Mouse (Mus musculus) liver, embryonic 14 days (tissue): ENCODE results near the gene Dbn1. TPM values are rescaled to one million over a fixed set of nuclear protein-coding genes. Genes with fewer than 3 reads are reported as not detected.

Experiments used
- polyA plus RNA-seq: library from polyadenylated mRNA; depleted of rRNA; stranded (reverse); fragments of >200 nt; gene quantifications from 2 replicates; pipeline ENCODE4 v1.2.3, GENCODE M21; 2012; rRNA removed

Dbn1 gene
- 4.4 and 6.9 TPM in 2 replicates for polyA plus RNA-seq

GRCm38 (mm10) chr13:55487578-55488498 is at the start of gene Dbn1:
Gene Dbn1, minus strand, starts transcription at chr13:55488111.

GRCm38 (mm10) chr13:55536194-55537175 is 48.6 kb upstream of the Dbn1 start, which contains the start of gene Ddx41:
Gene Ddx41, minus strand, starts transcription at chr13:55536658.

GRCm38 (mm10) chr13:55529198-55529915 is 41.4 kb upstream of the Dbn1 start, which contains the start of gene Dok3:
Gene Dok3, minus strand, starts transcription at chr13:55529296.

GRCm38 (mm10) chr13:55513111-55513748 is 25.3 kb upstream of the Dbn1 start, which contains the start of gene Pdlim7:
Gene Pdlim7, minus strand, starts transcription at chr13:55513676.

GRCm38 (mm10) chr13:55464027-55464884 is 23.7 kb downstream of the Dbn1 start, which contains the start of gene Prr7:
Gene Prr7, plus strand, starts transcription at chr13:55464267.

GRCm38 (mm10) chr13:55444937-55445315 is 43.0 kb downstream of the Dbn1 start, which contains the start of gene Grk6:
Gene Grk6, plus strand, starts transcription at chr13:55445072.

GRCm38 (mm10) chr13:55426613-55427012 is 61.3 kb downstream of the Dbn1 start, which contains the start of gene F12:
Gene F12, minus strand, starts transcription at chr13:55426793.

Other genes starting within 250 kb of the Dbn1 start
- 106 and 131 TPM in 2 replicates for gene Prelid1, start 167.6 kb downstream of the Dbn1 start, polyA plus RNA-seq
- 46.2 and 48.4 TPM in 2 replicates for gene Rab24, start 166.2 kb downstream of the Dbn1 start, polyA plus RNA-seq
- 28.7 and 32.2 TPM in 2 replicates for gene Mxd3, start 158.3 kb downstream of the Dbn1 start, polyA plus RNA-seq
- gene Lman2, start 125.3 kb downstream of the Dbn1 start, polyA plus RNA-seq, result 33.8 and 37.5 TPM in 2 replicates
- gene Rgs14, start 118.4 kb downstream of the Dbn1 start, polyA plus RNA-seq, result 1.3 and 1.6 TPM in 2 replicates
- gene Slc34a1, start 89.9 kb downstream of the Dbn1 start, polyA plus RNA-seq, result not detected in 2 replicates
- gene Pfn3, start 72.9 kb downstream of the Dbn1 start, polyA plus RNA-seq, result not detected in 2 replicates
- 48.2 and 48.8 TPM in 2 replicates for gene F12, start 61.3 kb downstream of the Dbn1 start, polyA plus RNA-seq
- 23.9 and 26.4 TPM in 2 replicates for gene Grk6, start 43.0 kb downstream of the Dbn1 start, polyA plus RNA-seq
- gene Prr7, start 23.8 kb downstream of the Dbn1 start, polyA plus RNA-seq, result 0.27 and 0.45 TPM in 2 replicates
- gene Pdlim7, start 25.6 kb upstream of the Dbn1 start, polyA plus RNA-seq, result 12.5 and 13.1 TPM in 2 replicates
- gene Dok3, start 41.2 kb upstream of the Dbn1 start, polyA plus RNA-seq, result 3.9 and 4.9 TPM in 2 replicates
- 27.1 and 31.4 TPM in 2 replicates for gene Ddx41, start 48.5 kb upstream of the Dbn1 start, polyA plus RNA-seq
- 16.9 and 20.4 TPM in 2 replicates for gene Fam193b, start 83.0 kb upstream of the Dbn1 start, polyA plus RNA-seq
- 57.0 and 61.6 TPM in 2 replicates for gene Tmed9, start 85.6 kb upstream of the Dbn1 start, polyA plus RNA-seq
- gene B4galt7, start 111.8 kb upstream of the Dbn1 start, polyA plus RNA-seq, result 5.0 and 5.8 TPM in 2 replicates
- 14.6 and 14.8 TPM in 2 replicates for gene Caml, start 134.9 kb upstream of the Dbn1 start, polyA plus RNA-seq
- gene Ddx46, start 146.9 kb upstream of the Dbn1 start, polyA plus RNA-seq, result 22.0 and 23.7 TPM in 2 replicates
- gene B230219D22Rik, start 205.0 kb upstream of the Dbn1 start, polyA plus RNA-seq, result 16.8 and 20.6 TPM in 2 replicates
- gene Txndc15, start 226.5 kb upstream of the Dbn1 start, polyA plus RNA-seq, result 9.9 and 11.6 TPM in 2 replicates
- 23.5 and 25.7 TPM in 2 replicates for gene Pcbd2, start 239.3 kb upstream of the Dbn1 start, polyA plus RNA-seq